Mouse (Mus musculus) liver, postnatal 0 days (tissue): ENCODE data around the gene Espn. TPM values are rescaled to one million over a fixed set of nuclear protein-coding genes. Genes with fewer than 3 reads are reported as not detected.

Experiments used
- ATAC-seq: fragments of 200-750 bp; cut with Nextera tagmentation; 2 replicates; pipeline ENCODE4 v1.8.0; 2017; ENCODE audit warnings: mild to moderate bottlenecking, moderate library complexity
- DNase-seq: peaks from one replicate; pipeline ENCODE4 v3.0.0-alpha.2; 2016
- H3K27ac ChIP-seq: fragments of 300-500 bp; sonication (generic); 2 replicates; pipeline ENCODE4 v1.5.1; 2014; ENCODE audit warnings: antibody characterized with exemption, moderate library complexity, mild to moderate bottlenecking, low read depth
- H3K27me3 ChIP-seq: fragments of 300-500 bp; sonication (generic); 2 replicates; pipeline ENCODE4 v1.6.1; 2014; ENCODE audit warnings: low read length, control low read depth, mixed read lengths; ENCODE audit not compliant: insufficient read depth
- H3K36me3 ChIP-seq: fragments of 300-500 bp; sonication (generic); replicated peaks from 2 replicates; pipeline ENCODE4 v1.6.1; 2014; ENCODE audit warnings: mild to moderate bottlenecking, control low read depth, low read length, moderate library complexity, mixed read lengths; ENCODE audit not compliant: insufficient read depth
- H3K4me1 ChIP-seq: fragments of 300-500 bp; sonication (generic); 2 replicates; pipeline ENCODE4 v1.6.1; 2014; ENCODE audit warnings: antibody characterized with exemption, mild to moderate bottlenecking, control low read depth; ENCODE audit not compliant: insufficient read depth
- H3K4me2 ChIP-seq: fragments of 300-500 bp; sonication (generic); 2 replicates; pipeline ENCODE4 v1.6.1; 2014; ENCODE audit warnings: low read depth, mild to moderate bottlenecking, low read length, moderate library complexity, mixed read lengths
- H3K4me3 ChIP-seq: fragments of 300-500 bp; sonication (generic); 2 replicates; pipeline ENCODE4 v1.5.1; 2014; ENCODE audit warnings: low read depth, low read length
- H3K9ac ChIP-seq: fragments of 300-500 bp; sonication (generic); replicated peaks from 2 replicates; pipeline ENCODE4 v1.6.1; 2014; ENCODE audit warnings: mild to moderate bottlenecking, moderate library complexity
- H3K9me3 ChIP-seq: fragments of 300-500 bp; sonication (generic); 2 replicates; pipeline ENCODE4 v1.6.1; 2016; ENCODE audit warnings: mild to moderate bottlenecking, control low read depth, low read length, mixed read lengths
- CTCF ChIP-seq: sonication (generic); IDR thresholded peaks from 2 replicates; pipeline ENCODE4 v1.5.1; 2016; ENCODE audit warnings: antibody characterized with exemption, low read depth
- EP300 ChIP-seq: IDR thresholded peaks from 2 replicates; pipeline ENCODE4 v1.6.1; 2016; ENCODE audit warnings: antibody characterized with exemption, low read depth, mild to moderate bottlenecking
- WGBS: fragments of 180-500 bp; shearing (Covaris S2); extraction: QIAGEN DNeasy Blood & Tissue Kit; methylation state at CpG from one replicate; pipeline ENCODE4 v1.1.7; 2014; ENCODE audit not compliant: insufficient replicate concordance; 5-methylcytosine and 5-hydroxymethylcytosine counted together
- polyA plus RNA-seq: library from polyadenylated mRNA; unstranded; fragments of >200 nt; fragmentation: Nextera tagmentation; extraction: Ambion mirVana; gene quantifications from 2 replicates; pipeline ENCODE4 v1.2.1, GENCODE M21; 2015

The Espn gene
- polyA plus RNA-seq, 1 experiment from 2014 or later, result 1.8 TPM

- H3K4me1 ChIP-seq, result peaks cover 19% of the 10 kb centered on the region
Measured at GRCm38 (mm10) chr4:152187142-152187541, 35.0 kb upstream of the Espn start.

GRCm38 (mm10) chr4:152186205-152187082 lies 34.3 kb upstream of the Espn start:
- Histone ChIP-seq H3K27me3 (no peaks in the 10 kb centered on the region), H3K9ac (no peak overlapping the region), H3K4me1 (peaks cover 19% of the 10 kb centered on the region), H3K36me3 (no peaks in the 10 kb centered on the region), H3K27ac (0 out of 2 replicates have a peak overlapping the region, but pooled peaks have one; percentile 45), H3K4me3 (no peak overlapping the region), H3K4me2 (peak overlapping the region; percentile 24), H3K9me3 (no peaks in the 10 kb centered on the region)
- WGBS, result 44% methylated on average over 14 of the region's 14 CpGs
- TF ChIP-seq EP300 (no peak), CTCF (no peak)
- peak; percentile 34 for ATAC-seq
- DNase-seq, result no peak

More at GRCm38 (mm10) chr4:152187142-152187541, 35.0 kb upstream of the Espn start:
- Histone ChIP-seq H3K4me3 (no peak overlapping the region), H3K4me2 (no peak overlapping the region), H3K9me3 (no peaks in the 10 kb centered on the region), H3K36me3 (no peaks in the 10 kb centered on the region), H3K27me3 (no peaks in the 10 kb centered on the region), H3K9ac (no peak overlapping the region), H3K27ac (peak overlapping the region; percentile 29; the same call in 1 of the 2 replicates)
- DNase-seq (no peak), ATAC-seq (no peak)
- TF ChIP-seq CTCF (no peak), EP300 (no peak)
- WGBS, result 72% methylated on average over 9 of the region's 9 CpGs

GRCm38 (mm10) chr4:152185510-152186204 lies 33.5 kb upstream of the Espn start:
- Histone ChIP-seq H3K9me3 (no peaks in the 10 kb centered on the region), H3K27ac (peak overlapping the region; percentile 42; the same call in 1 of the 2 replicates), H3K4me2 (peak overlapping the region; percentile 24), H3K4me3 (no peak overlapping the region), H3K27me3 (no peaks in the 10 kb centered on the region), H3K4me1 (peaks cover 16% of the 10 kb centered on the region), H3K9ac (no peak overlapping the region), H3K36me3 (no peaks in the 10 kb centered on the region)
- WGBS, result 17% methylated on average over 19 of the region's 19 CpGs
- TF ChIP-seq CTCF (no peak), EP300 (no peak)
- ATAC-seq (peak; percentile 37), DNase-seq (no peak)

- no peak overlapping the region for H3K4me2 ChIP-seq
- no peak overlapping the region for H3K27ac ChIP-seq
- TF ChIP-seq EP300, result no peak
- TF ChIP-seq CTCF, result peak; percentile 47
- peaks cover 16% of the 10 kb centered on the region for H3K4me1 ChIP-seq
- H3K9me3 ChIP-seq, result no peaks in the 10 kb centered on the region
- H3K27me3 ChIP-seq, result no peaks in the 10 kb centered on the region
- no peak overlapping the region for H3K9ac ChIP-seq
- H3K4me3 ChIP-seq, result no peak overlapping the region
- H3K36me3 ChIP-seq, result no peaks in the 10 kb centered on the region
- DNase-seq, result no peak
- 10% methylated on average over 3 of the region's 3 CpGs for WGBS
- peak; percentile 56 for ATAC-seq
Measured at GRCm38 (mm10) chr4:152185137-152185509, 33.0 kb upstream of the Espn start.

DNA sequence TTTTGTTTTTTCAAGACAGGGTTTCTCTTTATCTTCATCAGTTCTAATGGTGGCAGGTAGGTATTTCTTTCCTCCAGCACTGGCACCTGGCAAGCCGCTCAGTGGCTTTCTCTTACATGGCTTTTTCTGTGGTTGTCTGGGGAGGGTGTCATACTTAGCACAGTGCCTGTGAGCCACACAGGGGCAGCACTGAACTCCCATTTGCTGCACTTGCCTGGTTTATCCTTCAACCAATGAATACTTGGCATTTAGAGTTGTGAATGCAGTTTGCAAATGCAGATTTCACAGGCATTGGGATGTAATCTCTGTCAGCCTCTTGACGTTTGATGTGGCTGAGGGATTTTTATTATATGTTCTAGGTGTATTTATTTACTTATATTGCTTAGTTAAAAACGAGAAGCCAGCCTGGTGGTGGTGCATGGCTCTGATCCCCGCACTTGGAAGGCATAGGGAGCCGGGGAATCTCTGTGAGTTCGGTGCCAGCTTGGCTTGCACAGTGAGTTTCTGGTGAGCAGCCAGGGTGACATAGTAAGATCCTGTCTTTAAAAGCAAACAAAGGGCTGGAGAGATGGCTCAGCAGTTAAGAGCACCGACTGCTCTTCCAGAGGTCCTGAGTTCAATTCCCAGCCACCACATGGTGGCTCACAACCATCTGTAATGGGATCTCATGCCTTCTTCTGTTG lies 32.3 kb upstream of the Espn start:
- H3K4me2 ChIP-seq, result no peak overlapping the region
- H3K9ac ChIP-seq, result no peak overlapping the region
- peaks cover 16% of the 10 kb centered on the region for H3K4me1 ChIP-seq
- H3K27me3 ChIP-seq, result no peaks in the 10 kb centered on the region; the same call in 1 of the 2 replicates
- DNase-seq (no peak), ATAC-seq (no peak)
- no peak overlapping the region for H3K27ac ChIP-seq
- WGBS, result 67% methylated on average over 7 of the region's 7 CpGs
- TF ChIP-seq EP300, result no peak
- TF ChIP-seq CTCF, result peak; percentile 38
- H3K4me3 ChIP-seq, result no peak overlapping the region
- H3K36me3 ChIP-seq, result no peaks in the 10 kb centered on the region
- H3K9me3 ChIP-seq, result no peaks in the 10 kb centered on the region

DNA sequence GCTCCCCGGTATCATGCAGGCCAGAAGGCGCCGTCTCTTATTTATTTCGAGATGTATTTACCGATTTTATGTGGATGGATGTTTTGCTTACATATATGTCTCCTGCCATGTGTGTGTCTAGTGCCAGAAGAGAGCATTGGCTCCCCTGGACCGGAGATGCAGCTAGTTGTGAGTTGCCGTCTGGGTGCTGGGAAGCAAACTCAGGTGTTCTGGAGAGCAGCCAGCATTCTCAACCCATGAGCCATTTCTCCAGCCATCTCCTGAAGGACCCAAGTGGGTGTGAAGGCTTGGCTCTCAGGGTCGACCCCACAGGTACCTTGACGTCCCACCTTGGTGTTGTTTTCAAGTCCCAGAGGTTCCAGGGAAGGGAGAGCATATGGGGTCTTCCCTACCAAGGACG lies 30.0 kb upstream of the Espn start:
- Histone ChIP-seq H3K4me1 (peaks cover 30% of the 10 kb centered on the region), H3K27me3 (peaks cover 10% of the 10 kb centered on the region; the same call in 1 of the 2 replicates), H3K9ac (no peak overlapping the region), H3K9me3 (no peaks in the 10 kb centered on the region), H3K4me2 (no peak overlapping the region), H3K27ac (no peak overlapping the region), H3K4me3 (no peak overlapping the region), H3K36me3 (no peaks in the 10 kb centered on the region)
- ATAC-seq (no peak), DNase-seq (no peak)
- TF ChIP-seq EP300, result no peak
- no peak for TF ChIP-seq CTCF
- WGBS, result 79% methylated on average over 10 of the region's 10 CpGs
